Mouse (Mus musculus) lung, postnatal 14 days (tissue): ENCODE data around the gene Tinag.
"Not testable (repeated sequence)": the region's sequence is repeated elsewhere in the genome, so short reads cannot be mapped to it uniquely, and the experiment has no call there.

Experiments
- DNase-seq: peaks from one replicate; pipeline ENCODE4 v3.0.0; 2021

Tinag gene

DNA sequence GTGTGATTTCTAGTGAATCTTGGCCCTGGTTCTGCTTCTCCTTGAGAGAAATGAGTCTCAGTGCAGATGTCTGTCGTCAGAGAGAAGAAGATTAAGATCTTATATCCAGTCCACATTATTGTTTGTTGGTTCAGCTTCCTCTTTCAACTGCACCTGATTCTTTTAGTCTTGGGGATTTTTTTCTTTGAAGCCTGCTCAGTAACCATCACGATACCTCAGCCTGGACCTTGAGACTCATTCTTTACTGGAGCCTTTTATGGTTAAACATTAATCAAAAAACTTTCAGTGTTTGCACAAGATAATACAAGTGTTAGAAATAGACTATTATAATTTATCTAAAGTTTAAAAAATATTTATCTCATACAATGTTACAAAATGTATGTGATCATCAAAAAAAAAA lies at the start of gene Tinag:
TSS of gene Tinag (minus strand) at position 210 of the 400 bp plus-strand sequence.
- no peak for DNase-seq

DNA sequence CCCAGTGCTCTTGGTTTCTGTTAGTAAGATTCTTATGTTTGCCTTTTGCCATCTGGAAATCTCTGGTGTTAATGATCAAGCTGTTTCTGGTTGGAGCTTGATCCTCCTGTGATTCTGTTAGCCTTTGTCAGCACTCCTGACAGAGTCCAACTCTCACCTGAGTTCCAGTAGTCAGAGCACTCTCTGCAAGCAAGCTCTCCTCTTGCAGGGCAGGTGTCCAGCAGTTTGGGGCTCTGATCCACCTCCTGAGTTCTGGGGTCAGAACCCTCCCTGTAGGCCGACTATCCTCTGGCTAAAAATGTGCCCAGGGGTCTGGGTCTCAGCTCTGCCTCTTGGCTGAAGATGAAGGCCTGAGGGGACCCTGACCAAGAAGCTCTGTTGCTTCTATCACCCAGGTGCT lies 37.6 kb upstream of the Tinag start:
- not testable (repeated sequence) for DNase-seq

DNA sequence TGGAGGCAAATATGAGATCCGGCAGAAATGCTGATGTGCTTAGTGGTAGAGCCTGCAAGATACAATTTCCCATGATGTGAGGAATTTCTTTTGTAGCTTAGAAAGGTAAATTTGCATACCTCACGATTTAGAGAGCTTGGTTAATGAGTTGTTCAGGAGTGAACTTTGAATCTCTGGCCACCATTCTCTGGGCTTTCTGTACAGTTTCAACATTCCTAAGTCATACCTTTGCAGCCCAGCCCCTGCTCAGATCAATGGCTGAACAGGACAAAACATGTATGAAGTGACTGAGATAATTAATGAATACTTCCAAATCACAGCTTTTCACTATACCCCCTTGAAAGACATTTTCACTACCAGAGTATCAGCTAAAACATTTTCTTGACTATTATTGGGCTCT lies 26.1 kb upstream of the Tinag start:
- no peak for DNase-seq

DNA sequence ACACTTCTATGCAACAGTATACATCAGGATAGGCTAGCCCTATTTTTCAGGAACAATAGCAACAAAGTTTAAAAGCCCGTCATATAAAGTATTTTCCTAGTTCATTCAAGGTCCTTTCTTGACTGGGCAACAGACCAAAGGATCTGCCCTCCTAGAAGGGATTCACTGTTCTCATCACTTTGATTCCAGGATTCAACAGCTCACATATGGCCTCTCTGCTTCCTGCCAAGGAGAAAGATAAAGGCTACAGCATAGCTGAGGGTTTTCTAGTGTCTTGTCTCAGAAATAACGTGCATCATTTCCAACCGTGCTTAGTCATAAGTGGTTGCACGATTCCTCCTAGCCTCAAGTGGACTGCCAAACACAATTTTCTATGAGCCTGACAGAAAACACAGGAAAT lies 11.0 kb upstream of the Tinag start:
- DNase-seq, result no peak

DNA sequence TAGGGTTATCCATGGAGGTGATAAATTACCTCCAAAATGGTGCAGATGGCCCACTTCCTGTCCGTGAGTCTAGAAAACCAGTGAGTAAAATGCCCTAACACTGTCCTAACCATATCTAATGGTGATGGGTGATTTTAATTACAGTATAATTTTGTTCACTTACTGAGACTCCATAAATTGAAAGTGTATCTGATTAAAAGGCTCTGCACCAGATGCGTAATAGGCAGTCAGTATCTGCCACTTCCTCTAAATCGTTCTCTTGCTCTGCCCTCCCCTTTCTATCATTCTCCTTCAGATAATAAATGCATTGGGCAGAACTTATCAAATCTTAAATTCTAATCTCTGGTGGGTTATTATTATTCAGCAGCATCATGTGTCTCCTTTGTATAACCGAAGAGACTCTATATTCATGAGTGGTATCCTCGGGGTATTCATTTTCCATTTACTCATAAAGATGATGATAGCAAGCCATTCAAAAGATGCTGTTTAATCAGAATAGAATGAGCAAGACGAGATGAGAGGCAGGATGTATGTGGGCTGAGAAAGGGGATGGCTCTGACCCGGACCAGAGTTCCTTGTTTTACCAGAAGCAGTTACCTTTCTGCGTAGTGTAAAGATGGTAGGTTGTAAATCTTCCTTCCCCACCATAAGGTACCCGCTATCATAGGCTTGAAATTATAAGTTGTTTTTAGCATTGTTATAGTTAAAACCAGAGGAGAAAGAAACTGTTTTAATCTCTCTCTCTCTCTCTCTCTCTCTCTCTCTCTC lies 9.0 kb upstream of the Tinag start:
- no peak for DNase-seq

DNA sequence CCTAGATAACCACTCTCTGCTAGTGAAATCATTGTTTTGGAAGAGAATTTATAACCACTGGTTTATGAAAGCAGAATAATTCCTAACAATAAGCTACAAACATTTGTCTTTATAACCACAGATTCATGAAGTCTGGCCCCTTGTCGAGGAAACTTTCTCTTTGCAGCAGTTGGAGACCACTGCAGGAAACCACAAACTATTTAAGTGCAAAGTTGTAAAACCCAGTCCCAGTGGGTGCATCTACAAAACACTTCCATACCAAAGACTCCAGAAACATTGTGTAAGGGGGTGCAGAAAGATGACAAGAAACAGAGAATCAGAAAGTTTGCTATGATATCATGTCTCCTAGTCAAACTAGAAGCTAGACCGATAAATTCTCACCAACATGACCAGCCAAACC lies 5.8 kb upstream of the Tinag start:
- no peak for DNase-seq

DNA sequence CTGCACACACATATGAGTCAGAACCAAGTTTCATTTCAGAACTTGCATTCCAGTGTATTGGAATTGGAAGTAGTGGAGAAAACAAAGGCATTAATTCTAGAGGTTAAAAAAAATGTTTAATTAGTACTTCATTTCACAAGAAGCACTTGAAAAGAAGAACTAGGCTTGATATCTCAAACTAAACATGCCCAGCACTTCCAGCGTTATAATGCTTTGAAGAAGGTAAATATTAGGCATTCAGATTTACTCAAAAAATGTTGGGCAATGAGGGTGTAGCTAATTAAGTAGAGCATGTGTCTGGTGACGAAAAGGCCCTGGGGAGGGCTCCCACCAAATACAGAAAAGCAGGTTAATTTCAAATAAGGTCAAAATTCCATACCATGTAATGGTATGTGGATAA lies 4.1 kb upstream of the Tinag start:
- DNase-seq, result no peak

DNA sequence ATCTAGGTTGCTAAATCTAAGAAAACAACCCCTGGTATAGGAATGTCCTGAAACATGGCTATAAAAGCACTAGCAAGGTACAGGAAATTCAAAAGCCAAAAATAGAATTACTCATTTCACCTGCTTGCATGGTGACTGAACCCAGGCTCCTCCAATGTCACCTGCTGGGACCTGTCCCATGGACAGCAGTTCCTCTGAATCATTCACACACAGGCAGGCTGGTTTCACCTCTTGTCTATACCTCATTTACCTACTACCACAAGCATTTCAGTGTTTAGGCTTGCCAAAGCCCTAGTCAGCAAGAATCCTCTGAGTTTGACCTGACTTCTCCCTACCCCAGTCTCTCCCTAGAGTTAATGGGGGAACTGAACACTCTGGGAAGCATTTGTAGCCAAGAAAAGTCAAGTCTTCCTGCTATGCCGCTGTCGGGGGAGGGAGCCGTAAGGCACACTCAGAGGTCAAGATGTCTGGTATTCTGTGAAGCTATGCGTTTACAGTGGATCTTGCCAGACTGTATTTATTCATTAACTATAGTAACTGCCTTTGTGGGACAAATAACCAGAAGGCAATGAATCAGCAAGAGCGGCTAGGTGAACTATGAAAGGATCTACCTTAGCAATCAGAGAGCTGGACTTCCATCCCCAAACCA lies 597 bp upstream of the Tinag start:
- DNase-seq, result no peak

DNA sequence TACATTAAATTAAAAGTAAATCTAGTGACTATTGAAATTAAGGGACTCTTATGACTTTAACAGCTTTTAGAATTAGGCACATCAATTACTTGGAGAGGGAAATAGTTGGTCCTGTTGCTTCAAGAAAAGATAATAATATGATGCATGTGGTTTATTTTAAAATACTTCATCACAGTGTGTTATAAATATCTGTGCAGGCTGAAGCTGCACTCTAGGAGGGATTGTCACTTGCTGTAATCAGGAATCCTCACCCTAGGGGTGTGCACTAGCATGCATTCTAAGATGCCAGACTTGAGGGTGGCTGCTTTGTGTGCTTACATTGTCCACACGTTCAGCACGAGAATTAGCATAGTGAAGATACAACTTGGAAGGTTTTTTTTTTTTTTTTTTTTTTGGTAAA lies 10.2 kb downstream of the Tinag start:
- no peak for DNase-seq

DNA sequence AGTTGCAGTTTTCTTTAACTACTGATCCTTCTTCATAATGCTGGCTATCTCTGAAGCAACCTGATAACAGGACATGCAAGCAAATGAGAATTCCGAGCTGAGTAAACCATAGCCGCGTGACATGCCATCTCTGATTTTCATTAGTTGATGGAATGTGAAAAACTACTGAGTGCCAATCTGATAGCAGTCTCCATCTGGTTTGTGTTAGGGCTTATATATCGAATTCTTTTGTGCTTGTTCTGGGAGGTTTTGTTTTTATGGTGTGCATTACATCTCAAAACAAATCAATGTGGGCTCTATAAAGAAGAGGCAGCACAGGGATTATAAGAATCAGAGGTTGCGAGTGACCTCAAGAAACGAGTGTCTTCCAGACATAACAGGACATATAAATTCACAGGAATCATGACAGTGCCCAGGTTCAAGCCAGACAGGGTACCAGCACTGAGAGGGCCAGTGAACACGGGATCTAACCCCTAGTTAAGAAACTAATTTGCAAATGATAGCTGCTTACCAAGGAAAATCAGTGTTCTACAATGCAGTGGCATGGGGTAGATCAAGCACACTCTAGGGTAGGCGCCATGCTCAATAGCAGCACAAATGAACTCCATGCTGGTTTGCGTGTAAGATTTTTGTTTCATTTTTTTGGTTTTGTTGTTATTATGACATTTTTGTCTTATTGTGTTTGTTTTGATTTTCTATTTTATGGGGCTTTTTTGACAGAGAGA lies 13.0 kb downstream of the Tinag start:
- DNase-seq, result no peak

DNA sequence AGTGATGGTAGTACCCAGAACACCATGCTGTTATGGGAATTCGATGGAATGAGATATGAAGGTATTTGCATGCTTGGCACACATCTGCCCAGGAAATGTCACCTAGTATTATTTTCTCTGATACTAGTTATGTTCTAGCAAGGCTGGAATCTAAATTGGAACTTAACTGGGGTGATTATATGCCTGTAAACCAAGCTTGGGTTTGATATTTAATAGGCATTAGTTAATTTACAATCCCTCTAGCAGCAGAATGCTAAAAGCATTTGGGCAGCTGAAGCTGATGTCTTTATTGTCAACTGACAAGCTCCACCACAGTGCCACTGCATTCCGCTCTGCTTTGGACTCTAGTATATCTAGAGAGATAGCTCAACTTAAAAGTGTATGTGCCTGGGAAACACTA lies 20.3 kb downstream of the Tinag start:
- DNase-seq, result no peak

DNA sequence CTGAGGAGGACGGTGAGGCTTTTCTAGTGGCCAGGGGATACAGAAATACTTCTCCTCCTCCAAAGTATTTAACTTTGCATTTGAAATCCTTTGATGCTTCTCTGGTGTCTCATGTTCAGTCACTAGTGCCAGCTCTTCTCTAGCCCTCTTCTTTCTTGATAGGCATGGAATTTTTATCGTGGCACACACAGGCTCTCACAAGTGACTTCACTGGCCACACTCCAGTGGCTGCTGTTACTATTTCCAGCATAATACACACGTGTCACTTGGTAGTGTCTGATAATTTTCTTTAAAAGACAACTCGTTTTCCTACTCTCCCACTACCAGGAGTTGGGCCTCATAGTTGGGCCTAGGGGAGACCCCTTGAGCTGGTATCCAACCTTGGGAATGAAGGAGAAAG lies 26.7 kb downstream of the Tinag start:
- DNase-seq, result no peak

DNA sequence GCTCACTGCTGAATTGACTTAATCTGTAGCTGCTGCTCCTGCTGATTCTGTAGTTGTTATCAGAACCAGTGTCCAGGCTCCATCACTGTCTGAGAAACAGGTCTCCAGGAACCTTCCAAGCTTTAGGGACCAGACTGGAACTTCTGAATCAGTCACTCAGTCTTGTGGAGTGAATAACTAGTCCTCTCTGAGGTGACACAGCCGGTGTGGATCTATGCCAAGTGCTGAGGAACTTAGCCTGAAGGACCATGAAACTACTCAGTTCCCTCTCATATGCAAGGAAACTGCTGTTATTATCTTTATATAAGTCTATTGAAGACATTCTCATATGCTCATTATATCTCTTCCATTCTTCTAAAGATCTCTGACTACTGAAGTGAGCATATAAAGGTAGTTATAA lies 49.6 kb downstream of the Tinag start:
- DNase-seq, result no peak

DNA sequence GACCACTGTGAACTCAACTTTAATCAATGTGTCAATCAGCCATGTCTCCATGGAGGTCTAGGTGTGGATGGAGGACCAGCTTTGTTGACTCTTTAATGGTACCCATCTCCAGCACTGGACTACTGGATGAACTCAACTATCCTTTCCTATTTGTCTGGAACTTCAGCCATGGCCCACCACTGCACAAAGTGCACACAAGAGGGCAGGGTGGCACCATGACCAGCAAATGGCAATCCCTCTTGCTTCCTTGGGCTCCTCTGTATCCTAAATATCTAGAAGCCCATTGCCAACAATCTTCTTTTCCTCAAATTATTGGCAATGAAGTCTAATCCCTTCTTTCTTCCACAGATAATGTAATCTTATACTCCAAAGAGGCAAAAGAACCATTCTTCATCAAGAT lies 55.6 kb downstream of the Tinag start:
- peak; percentile 3 for DNase-seq

DNA sequence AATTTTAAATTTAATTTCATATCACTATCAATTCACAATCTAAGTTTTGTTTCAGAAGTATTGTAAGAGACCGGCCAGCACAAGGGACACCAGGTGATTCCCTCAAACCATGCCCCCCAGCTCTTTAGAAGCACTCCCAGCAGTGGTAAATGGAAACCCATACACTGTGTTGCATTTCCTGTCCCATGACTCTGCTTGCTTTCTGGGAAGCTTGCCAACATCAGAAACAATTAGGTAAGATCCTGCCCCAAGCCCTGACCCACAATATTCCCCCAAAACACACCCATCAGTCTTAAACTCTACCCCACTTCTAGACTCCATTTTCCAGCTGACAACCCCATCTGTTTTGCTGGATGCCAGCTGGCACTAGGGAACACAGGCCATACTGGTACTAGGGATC lies 110.8 kb downstream of the Tinag start:
- DNase-seq, result no peak

DNA sequence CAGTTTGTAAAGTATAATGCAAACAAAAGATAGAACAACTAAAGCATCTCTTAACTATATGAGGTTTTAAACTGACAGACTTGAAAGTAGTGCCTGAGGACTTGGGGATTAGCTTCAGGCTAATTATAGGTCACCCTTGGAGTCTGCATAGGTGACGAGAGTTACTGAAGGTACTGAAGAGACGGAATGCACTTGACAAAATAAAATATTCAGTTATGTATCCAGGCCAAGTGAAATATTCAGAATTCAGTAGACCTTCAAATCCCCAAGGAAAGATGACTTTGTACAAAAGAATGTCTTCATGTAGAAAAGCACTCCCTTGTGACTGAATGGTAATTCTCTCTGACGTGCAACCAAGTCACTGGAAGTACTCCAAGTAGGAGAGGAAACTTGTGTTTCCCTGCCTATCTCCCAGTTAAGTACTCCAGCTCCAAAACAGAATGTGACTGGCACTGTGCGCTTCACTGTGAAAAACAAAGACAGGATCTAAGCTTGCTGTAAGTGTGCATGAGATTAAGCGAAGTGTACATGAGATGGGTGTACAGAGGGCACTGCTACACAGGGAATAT lies 130.4 kb downstream of the Tinag start:
- no peak for DNase-seq
